Mouse (Mus musculus): ENCODE measurements around the gene Celsr3.
A peak's percentile ranks its signal among the peaks of the same experiment; 100 is the strongest.

Gene Celsr3

GRCm38 (mm10) chr9:108825820-108826699 lies at the start of gene Celsr3:
Celsr3 (plus strand) TSS chr9:108826320.
- peak; percentile 85 to 89 for DNase-seq

GRCm38 (mm10) chr9:108776614-108777013 lies 49.5 kb upstream of the Celsr3 start:
- DNase-seq: no peak

- no peak for DNase-seq
Measured at GRCm38 (mm10) chr9:108777276-108777675, 48.8 kb upstream of the Celsr3 start.

DNA sequence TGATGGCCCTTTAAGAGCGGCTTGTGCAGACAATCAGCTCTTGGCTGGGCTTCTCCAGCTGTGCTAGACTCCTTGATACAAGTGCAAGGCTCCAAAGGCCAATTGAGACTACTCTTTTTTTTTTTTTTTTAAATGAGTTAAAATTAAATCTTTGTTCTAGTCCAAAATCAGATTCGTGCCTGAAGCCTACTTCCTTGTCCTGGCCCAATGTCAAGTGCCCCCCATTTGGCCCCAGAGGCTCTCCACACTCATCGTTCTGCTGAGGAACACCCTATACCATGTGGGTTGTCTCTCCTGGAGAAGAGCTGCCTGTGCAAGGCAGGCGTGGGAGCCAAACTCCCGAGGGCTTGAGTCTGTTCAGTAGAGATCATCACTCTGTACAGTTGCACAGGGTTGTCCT lies 45.2 kb upstream of the Celsr3 start:
- no peak for DNase-seq

DNA sequence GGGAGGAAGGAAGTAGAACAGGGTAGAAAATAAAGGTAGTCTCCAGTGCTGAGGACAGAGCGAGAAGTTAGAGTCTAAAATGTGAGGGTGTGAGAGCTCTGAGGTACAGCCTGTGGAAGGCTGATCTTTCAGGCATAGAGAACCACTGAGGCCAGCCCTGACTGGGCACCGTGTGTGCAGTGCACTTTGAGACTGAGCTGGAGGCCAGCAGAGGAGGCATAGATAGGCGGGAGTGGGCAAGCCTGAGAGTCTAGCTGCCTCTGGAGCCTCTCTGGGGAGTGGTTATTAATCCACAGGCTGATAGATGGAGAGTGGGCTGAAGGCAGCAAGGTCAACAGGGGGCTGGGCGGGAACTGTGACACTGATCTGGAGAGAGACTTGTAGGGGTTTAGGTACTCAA lies 44.2 kb upstream of the Celsr3 start:
- no peak for DNase-seq

DNA sequence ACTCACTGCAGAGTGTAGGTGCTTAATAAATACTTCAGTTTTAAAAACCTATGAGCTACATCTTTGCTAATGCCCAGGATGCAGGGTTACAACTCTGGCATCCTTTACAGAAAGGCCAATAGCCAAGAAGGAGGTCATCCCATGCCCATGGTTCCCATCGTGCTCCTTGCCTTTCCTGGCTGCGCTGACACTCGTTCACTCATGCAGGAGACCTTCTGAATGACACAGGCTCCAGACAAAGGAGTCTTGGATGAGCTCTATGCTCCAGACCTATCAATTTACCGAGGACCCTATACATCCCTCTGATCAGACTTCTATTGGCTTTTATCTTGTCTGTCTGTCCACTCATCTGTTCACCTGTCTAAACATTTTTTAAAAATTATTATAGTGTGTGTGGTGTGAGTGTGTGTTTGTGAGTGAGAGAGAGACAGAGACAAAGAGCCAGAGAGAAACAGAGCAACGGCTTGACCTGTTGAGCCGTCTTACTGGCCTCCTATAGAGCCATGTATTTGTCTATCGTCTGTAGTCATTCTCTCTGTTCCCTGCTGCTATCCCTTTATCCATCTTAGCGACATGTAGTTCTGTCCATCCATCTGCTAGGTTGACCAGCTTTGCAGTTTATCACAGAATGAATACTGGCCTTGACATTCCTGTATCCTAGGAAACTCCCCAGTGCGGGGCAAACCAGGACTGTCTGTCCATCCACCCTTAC lies 43.1 kb upstream of the Celsr3 start:
- no peak for DNase-seq

DNA sequence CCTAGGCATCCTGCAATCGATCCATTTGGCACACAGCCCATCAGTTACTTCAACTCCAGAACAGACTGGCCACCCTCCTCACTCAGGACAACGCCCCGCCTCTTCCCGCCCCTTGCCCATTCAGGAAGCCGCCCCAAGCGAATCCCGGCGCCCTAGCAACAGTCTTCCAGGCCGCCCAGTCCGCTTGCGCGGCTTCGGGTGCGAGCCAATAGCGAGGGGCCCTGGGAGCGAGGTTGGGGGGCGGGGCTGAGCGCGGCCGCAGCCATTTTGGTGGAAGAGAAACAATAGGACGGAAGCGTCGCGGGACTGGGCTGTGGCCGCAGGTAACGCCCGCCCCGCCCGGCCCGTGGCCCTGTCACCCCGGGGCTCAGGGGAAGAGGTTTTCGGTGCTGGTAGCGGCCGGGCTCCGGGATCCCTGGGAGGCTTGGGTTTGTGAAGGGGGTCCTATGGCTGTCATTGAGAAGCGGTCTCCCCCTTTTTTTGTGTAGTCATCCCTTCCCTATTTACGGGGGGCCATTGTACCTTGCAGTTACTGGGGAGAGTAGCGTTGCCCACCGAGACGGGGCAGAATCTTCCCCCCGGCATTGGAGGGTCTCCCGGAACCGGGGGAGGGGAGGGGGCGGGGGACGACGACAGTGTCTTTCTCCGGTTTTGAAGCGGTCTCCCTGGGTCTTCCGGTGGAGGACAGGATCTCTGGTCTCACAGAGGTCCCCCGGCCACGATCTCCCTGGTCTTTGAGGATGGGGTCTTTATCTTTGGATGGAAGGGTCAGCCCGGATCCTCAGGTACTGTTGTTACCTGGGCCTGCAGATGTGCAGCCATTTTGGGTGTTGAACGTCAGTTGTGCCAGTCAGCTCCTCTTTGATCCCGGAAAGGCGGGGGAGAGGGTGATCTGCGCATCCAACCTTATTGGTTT lies 42.3 kb upstream of the Celsr3 start, which contains the start of gene Ip6k2:
Ip6k2 (plus strand) TSS at position 249 of the 916 bp plus-strand sequence.
- peak; percentile 98 to 99 for DNase-seq

- no peak for DNase-seq
Measured at GRCm38 (mm10) chr9:108785416-108785815, 40.7 kb upstream of the Celsr3 start.

DNA sequence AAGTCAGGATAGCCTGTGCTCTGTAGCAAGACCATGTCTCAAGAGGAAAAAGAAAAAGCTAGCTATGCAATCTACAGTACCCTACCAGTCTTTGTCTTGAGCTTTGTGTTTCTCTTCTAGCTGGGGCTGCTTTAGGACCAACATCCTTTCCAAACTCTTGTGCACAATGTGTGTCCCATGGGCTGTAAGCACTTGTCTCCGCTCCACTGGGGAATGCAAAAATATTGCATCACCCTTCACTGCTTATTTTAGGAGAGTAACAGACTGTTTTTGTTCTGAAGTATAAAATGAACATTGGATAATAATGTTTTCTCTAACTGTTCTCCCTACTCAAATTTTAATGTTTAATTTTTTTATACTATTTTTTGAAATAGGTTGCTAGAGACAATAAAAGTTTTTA lies 39.6 kb upstream of the Celsr3 start:
- DNase-seq: no peak

DNA sequence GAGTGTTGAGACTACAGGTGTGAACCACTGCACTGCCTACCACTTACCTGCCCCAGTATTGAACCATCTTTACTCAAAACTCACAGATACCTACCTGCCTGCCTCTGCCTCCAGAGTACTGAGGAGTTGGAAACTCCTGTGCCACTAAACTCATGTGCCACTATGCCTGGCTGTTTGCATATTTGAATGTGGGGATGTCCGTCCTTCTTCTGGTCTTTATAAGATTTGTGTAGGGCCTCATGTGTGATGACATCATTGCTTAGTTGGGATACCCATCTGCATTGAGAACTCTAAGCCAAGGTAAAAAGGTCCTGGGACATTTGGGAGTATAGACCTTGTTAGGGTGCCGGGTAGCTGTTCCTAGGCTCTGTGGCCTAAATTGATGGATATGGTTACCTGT lies 39.0 kb upstream of the Celsr3 start:
- no peak for DNase-seq

GRCm38 (mm10) chr9:108788713-108789112 lies 37.4 kb upstream of the Celsr3 start:
- DNase-seq: no peak

DNA sequence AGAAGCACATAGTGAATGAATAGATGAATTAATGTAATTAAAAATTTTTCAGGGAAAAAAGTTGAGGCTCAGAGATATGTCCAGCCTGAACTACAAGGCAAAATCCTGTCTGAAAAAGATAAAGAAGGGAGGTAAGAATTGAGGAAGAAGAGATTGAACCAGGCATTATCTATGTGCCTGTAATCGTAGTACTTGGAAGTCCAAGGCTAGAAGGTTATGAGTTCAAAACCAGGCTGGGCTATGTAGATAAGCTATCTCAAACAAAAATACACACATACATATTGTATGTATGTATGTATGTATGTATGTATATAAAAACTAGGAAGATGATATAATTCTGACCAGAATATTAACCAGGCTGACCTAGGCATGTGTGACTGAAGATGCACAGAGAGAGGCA lies 33.8 kb upstream of the Celsr3 start:
- no peak for DNase-seq

GRCm38 (mm10) chr9:108792730-108793129 lies 33.4 kb upstream of the Celsr3 start:
- no peak for DNase-seq

DNA sequence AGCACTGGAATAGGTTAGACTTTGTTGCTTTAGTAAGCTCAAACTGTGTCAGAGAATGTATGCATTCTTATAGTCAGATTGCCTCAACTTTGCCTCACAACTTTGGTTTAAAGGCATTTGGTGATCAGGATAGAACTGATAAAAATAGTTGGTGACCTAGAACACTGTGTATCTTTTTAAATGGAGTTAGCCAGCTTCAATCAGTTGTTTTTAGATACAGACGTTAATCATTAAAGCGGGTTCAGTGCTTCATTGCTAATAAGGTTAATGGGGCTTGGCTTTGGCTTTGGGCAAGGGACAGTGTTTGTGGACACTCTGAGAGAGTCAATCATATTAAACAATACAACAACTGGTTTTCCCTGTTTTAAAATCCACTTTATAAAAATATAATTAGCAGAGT lies 30.8 kb upstream of the Celsr3 start:
- no peak for DNase-seq

- peak; percentile 62 to 76 for DNase-seq
Measured at GRCm38 (mm10) chr9:108795762-108796161, 30.4 kb upstream of the Celsr3 start.

DNA sequence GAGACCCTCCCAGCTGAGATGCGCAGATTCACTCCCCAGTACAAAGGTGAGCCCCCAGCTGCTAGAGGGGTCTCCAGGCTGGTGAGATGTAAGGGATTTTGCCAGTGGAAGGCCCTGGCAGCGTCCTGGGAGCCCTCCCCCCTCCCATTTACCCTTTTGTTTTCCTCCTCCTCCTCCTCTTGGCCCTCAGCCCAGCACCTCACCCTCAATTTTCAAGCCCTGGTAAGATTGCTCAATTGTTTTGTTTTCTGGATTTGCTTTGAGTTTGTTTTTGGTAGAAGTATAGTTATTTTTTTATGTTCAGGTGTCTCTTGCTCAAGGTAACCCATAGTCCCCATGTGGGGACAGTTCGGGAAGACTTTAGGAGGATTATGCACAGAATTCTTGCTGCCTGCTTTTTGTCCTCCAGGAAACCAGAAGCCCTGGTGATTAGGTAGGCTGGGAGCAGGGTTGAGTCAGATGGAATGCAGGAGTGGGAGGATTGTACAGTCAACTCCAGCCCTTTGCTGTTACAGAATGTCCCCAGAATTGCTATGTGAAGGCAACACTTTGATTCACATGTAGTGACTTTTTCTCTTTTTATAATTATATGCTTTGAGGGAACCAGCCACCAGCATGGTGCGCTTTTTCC lies 29.7 kb upstream of the Celsr3 start:
- DNase-seq: peak in 1 of 2 experiments; percentile 33

DNA sequence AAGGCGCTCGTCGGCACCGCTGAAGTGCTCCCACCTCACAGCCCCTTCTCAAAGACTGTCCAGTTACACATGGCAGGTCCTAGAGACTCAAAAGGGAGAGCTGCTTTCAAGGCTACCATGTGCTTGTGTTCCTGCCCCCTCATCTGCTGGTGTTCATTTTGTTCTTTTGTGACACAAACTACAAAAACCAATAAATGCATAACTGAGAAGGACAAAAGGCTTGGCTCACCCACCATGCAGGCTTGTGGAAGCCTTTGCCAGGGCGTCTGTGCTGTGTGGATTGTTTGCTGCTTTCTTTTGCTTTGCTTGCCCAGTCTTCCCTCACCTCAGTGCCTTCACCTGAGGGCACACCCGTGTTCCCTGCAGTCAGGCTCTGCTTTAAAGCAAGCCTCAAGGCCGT lies 28.6 kb upstream of the Celsr3 start:
- DNase-seq: no peak

- no peak for DNase-seq
Measured at GRCm38 (mm10) chr9:108798508-108799075, 27.5 kb upstream of the Celsr3 start.

GRCm38 (mm10) chr9:108799564-108799963 lies 26.6 kb upstream of the Celsr3 start:
- no peak for DNase-seq

- no peak for DNase-seq
Measured at GRCm38 (mm10) chr9:108805768-108806167, 20.4 kb upstream of the Celsr3 start.

DNA sequence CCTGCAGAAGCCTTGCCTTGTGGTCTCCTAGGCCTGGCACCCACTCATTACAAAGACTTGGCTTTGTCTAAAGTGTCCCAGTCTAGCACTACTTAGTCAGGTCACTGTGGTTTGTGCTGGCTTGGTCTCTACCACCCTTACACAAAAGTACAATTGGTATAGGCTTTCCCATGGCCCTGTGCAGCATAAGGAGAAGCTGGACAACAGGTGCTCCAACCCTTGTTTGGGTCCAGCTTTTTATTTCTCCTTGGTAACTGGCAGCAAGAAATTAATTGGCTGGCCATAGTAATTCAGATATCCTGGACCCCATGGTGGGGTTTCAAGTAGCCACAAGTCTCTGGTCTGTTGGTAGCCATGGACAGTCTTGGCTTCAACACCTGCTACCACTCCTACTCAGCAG lies 19.7 kb upstream of the Celsr3 start:
- DNase-seq: no peak

DNA sequence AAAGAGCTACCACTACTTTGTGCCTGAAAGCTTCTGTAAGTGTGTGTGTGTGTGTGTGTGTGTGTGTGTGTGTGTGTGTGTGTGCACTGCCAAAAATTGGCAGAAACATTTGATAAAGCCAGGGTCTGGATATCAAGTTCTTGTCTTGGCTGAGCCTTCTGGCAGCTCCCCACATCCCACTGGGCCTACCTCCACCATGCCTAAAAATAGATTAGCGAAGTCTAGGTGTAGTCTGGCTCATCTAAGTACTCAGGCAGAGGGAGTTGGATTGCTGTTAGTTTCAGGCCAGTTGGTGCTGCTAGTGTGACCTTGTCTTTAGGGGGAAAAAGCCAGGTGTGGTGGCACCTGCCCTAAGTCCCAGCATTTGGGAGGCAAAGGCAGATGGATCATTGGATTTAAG lies 19.3 kb upstream of the Celsr3 start:
- no peak for DNase-seq

Measured in kidney, postnatal 4 days (tissue).